Mouse (Mus musculus) neural tube, embryonic 11.5 days (tissue): Measurements from ENCODE around the gene Ano4. TPM values are rescaled to one million over a fixed set of nuclear protein-coding genes. Genes with fewer than 3 reads are reported as not detected.
A peak's percentile ranks its signal among the peaks of the same experiment; 100 is the strongest.

Experiments
- ATAC-seq: fragments of 200-750 bp; cut with Nextera tagmentation; 2 replicates; pipeline ENCODE4 v1.8.0; 2017; ENCODE audit warnings: moderate number of reproducible peaks, mild to moderate bottlenecking, moderate TSS enrichment, moderate library complexity; ENCODE audit not compliant: insufficient read depth, low FRiP score, low TSS enrichment
- DNase-seq: peaks from one replicate; pipeline ENCODE4 v3.0.0-alpha.2; 2015; ENCODE audit warnings: low spot score
- H3K27ac ChIP-seq: fragments of 300-500 bp; sonication (generic); 2 replicates; pipeline ENCODE4 v1.5.1; 2014; ENCODE audit warnings: low read depth, mild to moderate bottlenecking, low read length
- H3K27me3 ChIP-seq: fragments of 300-500 bp; sonication (generic); 2 replicates; pipeline ENCODE4 v1.6.1; 2014; ENCODE audit warnings: mild to moderate bottlenecking, low read length, mixed read lengths; ENCODE audit not compliant: control insufficient read depth, insufficient read depth
- H3K36me3 ChIP-seq: fragments of 300-500 bp; sonication (generic); 2 replicates; pipeline ENCODE4 v1.6.1; 2014; ENCODE audit warnings: mild to moderate bottlenecking, low read length, moderate library complexity, mixed read lengths; ENCODE audit not compliant: control insufficient read depth, insufficient read depth
- H3K4me1 ChIP-seq: fragments of 300-500 bp; sonication (generic); 2 replicates; pipeline ENCODE4 v1.6.1; 2014; ENCODE audit warnings: low read length, mixed read lengths; ENCODE audit not compliant: control insufficient read depth, insufficient read depth
- H3K4me2 ChIP-seq: fragments of 300-500 bp; sonication (generic); 2 replicates; pipeline ENCODE4 v1.6.1; 2014; ENCODE audit warnings: low read depth, mild to moderate bottlenecking, moderate library complexity
- H3K4me3 ChIP-seq: fragments of 300-500 bp; sonication (generic); 2 replicates; pipeline ENCODE4 v1.5.1; 2014; ENCODE audit warnings: low read depth, low read length
- H3K9ac ChIP-seq: fragments of 300-500 bp; sonication (generic); 2 replicates; pipeline ENCODE4 v1.6.1; 2014; ENCODE audit warnings: mild to moderate bottlenecking, low read length
- H3K9me3 ChIP-seq: fragments of 300-500 bp; sonication (generic); 2 replicates; pipeline ENCODE4 v1.6.1; 2016; ENCODE audit warnings: low read length; ENCODE audit not compliant: control insufficient read depth
- WGBS: fragments of 180-500 bp; shearing (Covaris S2); extraction: QIAGEN DNeasy Blood & Tissue Kit; methylation state at CpG from one replicate; pipeline ENCODE4 v1.1.7; 2014; 5-methylcytosine and 5-hydroxymethylcytosine counted together
- polyA plus RNA-seq: library from polyadenylated mRNA; unstranded; fragments of >200 nt; fragmentation: Nextera tagmentation; extraction: Ambion mirVana; gene quantifications from 2 replicates; pipeline ENCODE4 v1.2.1, GENCODE M21; 2014

Gene Ano4
- 1.4 and 3.2 TPM in 2 replicates for polyA plus RNA-seq

DNA sequence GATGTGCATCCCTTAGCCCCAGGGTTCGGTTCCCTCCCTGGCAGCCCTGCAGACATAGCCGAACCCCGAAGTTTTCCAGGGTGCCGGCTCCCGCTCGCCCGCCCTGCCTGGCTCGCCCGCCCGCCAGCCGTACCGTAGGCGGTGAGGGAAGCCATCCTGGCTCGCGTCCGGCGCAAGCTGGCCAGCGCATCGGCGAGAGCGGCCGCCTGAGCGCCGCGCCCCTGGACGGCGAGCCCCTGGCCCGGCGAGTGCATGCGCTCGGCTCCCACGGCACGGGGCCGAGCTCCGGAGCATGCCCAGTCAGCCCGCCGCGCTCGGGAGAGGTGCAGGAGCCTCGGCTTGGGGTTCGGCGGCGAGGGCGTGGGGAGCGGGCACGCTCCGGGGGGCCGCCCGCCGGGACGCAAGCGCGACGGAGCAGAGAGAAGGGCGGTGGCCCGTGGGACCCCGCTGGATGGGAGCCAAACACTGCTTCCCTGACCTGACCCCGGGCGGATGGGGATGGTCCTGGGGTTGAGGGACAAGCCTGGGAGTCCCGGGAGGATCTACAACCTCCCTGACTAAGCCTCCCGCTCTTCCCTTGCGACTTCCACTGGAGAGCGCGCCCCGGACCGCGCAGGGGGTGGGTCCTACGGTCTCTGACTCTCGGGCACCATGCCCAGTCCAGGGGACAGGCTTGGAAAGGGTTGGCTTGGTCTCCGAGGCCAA, at the start of gene Ano4:
Ano4 (minus strand) TSS at position 272 of the 705 bp plus-strand sequence.
- ATAC-seq (peak; percentile 80), DNase-seq (peak; percentile 42)
- WGBS, result under 1% methylated on average over 69 of the region's 70 CpGs
- H3K4me1 ChIP-seq, result peaks cover 2% of the 10 kb centered on the region; the same call in 1 of the 2 replicates
- H3K9me3 ChIP-seq, result no peaks in the 10 kb centered on the region
- no peaks in the 10 kb centered on the region for H3K36me3 ChIP-seq
- H3K27me3 ChIP-seq, result peaks cover 30% of the 10 kb centered on the region
- H3K4me3 ChIP-seq, result peak within 1 kb of the TSS; percentile 49
- H3K4me2 ChIP-seq, result peak within 1 kb of the TSS; percentile 92
- H3K27ac ChIP-seq, result no peak within 1 kb of the TSS
- H3K9ac ChIP-seq, result peak within 1 kb of the TSS; percentile 53

DNA sequence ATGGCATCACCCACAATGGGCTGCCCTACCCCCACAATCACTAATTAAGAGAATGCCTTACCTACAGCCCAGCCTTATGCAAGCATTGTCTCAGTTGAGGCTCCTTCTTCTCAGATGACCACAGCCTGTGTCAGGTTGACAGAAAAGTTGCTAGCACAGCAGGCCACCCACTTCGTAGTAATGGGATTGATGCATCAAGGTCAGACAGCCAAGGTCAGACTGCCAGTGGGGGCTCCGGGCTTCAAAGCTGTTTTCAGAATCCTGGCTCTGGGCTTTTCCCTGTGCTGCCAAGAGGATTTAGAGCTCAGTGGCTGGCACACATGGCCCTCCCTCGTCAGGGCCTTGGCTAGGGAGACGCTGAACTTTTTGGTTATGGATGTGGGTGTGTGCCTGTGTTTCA, 48.1 kb upstream of the Ano4 start:
- H3K27me3 ChIP-seq, result no peaks in the 10 kb centered on the region
- 52% methylated on average over 4 of the region's 4 CpGs for WGBS
- DNase-seq, result no peak

DNA sequence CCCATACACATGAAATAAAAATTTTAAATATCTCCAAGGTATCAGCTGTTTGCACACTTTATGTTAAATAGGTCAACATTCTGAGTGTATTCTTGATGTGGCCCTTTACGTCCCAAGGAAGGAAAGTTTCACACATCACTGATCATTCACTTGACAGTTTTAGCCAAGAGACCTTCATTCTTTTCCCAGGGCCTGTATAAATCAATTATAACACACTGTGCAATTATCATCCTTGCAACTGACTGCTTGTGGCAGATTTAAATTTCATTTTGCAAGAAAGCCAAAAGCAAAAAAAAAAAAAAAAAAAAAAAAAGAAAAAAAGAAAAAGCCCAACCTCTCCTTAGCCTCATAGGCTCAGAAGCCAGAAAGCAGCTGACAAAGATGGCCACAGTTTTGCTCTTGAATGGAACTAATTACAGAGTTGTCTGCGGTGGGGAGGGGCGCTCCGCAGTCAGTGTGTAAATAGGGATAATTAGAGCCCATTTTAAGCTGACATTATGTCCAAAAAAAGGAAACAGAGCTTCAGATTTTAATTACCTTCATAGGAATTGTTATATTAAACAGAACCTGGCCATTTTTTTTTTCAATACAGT, 47.1 kb upstream of the Ano4 start:
- WGBS, result 88% methylated on average over 4 of the region's 4 CpGs
- no peaks in the 10 kb centered on the region for H3K4me1 ChIP-seq

More for the DNA sequence above, 48.1 kb upstream of the Ano4 start:
- no peaks in the 10 kb centered on the region for H3K4me1 ChIP-seq
- H3K4me2 ChIP-seq, result no peak overlapping the region
- H3K9me3 ChIP-seq, result no peaks in the 10 kb centered on the region
- no peak overlapping the region for H3K27ac ChIP-seq
- no peaks in the 10 kb centered on the region for H3K36me3 ChIP-seq
- H3K4me3 ChIP-seq, result no peak overlapping the region
- ATAC-seq, result no peak
- no peak overlapping the region for H3K9ac ChIP-seq

DNA sequence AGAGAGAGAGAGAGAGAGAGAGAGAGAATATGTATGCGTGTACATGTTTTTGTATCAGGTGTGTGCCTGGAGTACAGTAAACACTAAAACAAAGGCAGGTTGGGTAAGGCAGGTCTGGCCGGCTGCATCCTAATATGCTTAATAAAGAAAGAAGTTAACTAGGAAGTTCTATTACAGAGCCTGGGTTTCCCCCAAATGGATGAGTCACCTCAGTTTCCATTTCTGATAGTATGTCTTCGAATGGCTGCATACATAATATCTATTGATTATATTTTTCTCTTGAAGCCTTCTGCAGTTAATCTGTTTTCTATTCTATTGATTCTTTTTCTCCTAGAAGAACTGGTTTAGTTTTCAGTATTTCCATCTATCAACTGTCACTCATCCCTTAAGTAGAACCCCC, 41.9 kb upstream of the Ano4 start:
- Histone ChIP-seq H3K27me3 (no peaks in the 10 kb centered on the region), H3K4me2 (no peak overlapping the region), H3K4me1 (no peaks in the 10 kb centered on the region), H3K9ac (no peak overlapping the region), H3K9me3 (no peaks in the 10 kb centered on the region), H3K27ac (no peak overlapping the region), H3K36me3 (no peaks in the 10 kb centered on the region), H3K4me3 (no peak overlapping the region)
- 89% methylated on average over 3 of the region's 3 CpGs for WGBS
- ATAC-seq (no peak), DNase-seq (no peak)

More for the DNA sequence above, 47.1 kb upstream of the Ano4 start:
- no peak overlapping the region for H3K27ac ChIP-seq
- no peaks in the 10 kb centered on the region for H3K36me3 ChIP-seq
- no peak overlapping the region for H3K4me3 ChIP-seq
- DNase-seq, result no peak
- no peaks in the 10 kb centered on the region for H3K9me3 ChIP-seq
- H3K27me3 ChIP-seq, result no peaks in the 10 kb centered on the region
- H3K9ac ChIP-seq, result no peak overlapping the region
- ATAC-seq, result no peak
- H3K4me2 ChIP-seq, result no peak overlapping the region

DNA sequence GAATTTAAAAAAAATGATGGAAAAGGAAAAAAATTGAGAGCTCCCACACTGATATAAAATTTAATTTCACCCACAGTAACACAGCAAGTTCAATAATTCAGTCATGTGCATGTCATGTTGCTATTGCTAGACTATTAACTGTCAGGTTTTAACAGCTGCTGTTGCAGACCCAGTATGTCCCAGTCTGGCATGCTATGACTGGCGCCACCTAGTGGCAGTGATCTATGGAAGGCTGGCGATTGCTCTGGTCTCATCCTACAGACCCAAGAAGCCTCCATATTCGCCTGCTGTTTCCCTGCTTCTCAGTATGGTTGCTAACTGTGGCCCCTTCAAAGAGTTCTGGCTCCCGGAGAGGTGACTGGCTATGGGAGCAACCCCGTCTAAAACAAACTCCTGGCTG, 38.9 kb upstream of the Ano4 start:
- Histone ChIP-seq H3K4me1 (no peaks in the 10 kb centered on the region), H3K9me3 (no peaks in the 10 kb centered on the region), H3K4me2 (no peak overlapping the region), H3K4me3 (no peak overlapping the region), H3K27ac (no peak overlapping the region), H3K9ac (no peak overlapping the region), H3K36me3 (no peaks in the 10 kb centered on the region), H3K27me3 (no peaks in the 10 kb centered on the region)
- WGBS, result 3% methylated on average over 5 of the region's 5 CpGs
- ATAC-seq, result peak; percentile 77
- peak; percentile 83 for DNase-seq

DNA sequence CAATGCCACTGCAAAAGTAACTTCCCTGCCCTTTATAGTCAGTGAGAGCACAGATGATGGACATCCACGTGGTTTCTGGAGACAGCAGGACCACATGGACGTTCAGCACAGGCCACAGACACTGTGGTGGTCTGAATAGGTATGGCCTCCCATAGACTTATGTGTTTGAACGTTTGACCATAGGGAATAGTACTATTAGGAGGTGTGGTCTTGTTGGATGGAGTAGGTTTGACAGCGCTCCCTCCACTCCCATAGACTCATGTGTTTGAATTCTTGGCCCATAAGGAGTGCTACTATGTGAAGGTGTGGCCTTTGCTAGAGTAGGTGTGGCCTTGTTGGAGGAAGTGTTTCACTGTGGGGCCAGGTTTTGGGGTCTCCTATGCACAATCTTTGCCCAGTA, 33.2 kb upstream of the Ano4 start:
- Histone ChIP-seq H3K27ac (no peak overlapping the region), H3K4me3 (no peak overlapping the region), H3K9ac (no peak overlapping the region), H3K36me3 (no peaks in the 10 kb centered on the region), H3K4me2 (no peak overlapping the region), H3K9me3 (no peaks in the 10 kb centered on the region), H3K27me3 (no peaks in the 10 kb centered on the region), H3K4me1 (no peaks in the 10 kb centered on the region)
- no peak for ATAC-seq
- WGBS, result 67% methylated on average over 4 of the region's 4 CpGs
- no peak for DNase-seq

DNA sequence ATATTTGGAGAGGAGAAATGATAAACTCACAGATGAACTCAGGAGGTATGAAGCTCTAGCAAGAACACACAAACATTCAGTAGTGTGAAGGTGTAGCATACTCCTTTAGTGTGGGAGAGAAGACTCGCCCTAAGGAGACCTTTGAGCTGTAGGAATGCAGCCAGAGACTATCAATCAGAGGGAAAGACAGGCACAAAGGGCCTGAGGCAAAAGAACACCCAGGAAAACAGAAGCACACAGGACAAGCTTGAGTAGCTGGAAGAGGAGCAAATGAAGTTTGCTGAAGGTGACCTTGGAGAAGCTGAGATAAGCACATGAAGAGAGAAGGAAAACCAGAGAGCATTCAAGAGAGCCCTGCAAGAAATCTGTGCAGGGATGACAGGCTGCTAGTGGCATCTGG, 25.5 kb upstream of the Ano4 start:
- no peaks in the 10 kb centered on the region for H3K9me3 ChIP-seq
- 59% methylated on average over 1 of the region's 1 CpGs for WGBS
- no peaks in the 10 kb centered on the region for H3K36me3 ChIP-seq

DNA sequence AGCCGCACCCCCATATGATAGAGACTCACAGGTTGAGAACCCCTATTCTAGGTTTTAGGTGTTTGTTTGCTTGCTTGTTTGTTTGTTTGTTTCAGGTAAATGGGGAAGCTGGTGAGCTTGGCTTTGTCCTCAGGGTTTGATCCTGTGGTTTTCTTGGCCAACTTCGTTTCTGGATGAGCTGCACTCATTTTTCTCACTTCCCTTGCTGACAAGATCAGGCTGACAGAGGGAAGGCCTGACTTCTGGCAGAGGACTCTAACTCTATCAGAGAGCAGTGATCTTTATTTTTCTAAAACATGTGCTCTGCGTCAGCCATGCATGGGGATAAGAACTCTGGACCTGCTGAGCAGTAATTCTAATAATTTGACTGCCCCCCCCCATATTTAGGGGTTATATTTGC, 14.4 kb upstream of the Ano4 start:
- ATAC-seq (no peak), DNase-seq (no peak)
- Histone ChIP-seq H3K4me2 (no peak overlapping the region), H3K4me1 (no peaks in the 10 kb centered on the region), H3K9ac (no peak overlapping the region), H3K36me3 (no peaks in the 10 kb centered on the region), H3K4me3 (no peak overlapping the region), H3K9me3 (no peaks in the 10 kb centered on the region), H3K27me3 (no peaks in the 10 kb centered on the region), H3K27ac (no peak overlapping the region)
- 81% methylated on average over 3 of the region's 3 CpGs for WGBS

More for the DNA sequence above, 25.5 kb upstream of the Ano4 start:
- Histone ChIP-seq H3K9ac (no peak overlapping the region), H3K4me3 (no peak overlapping the region), H3K4me2 (no peak overlapping the region), H3K4me1 (no peaks in the 10 kb centered on the region), H3K27ac (no peak overlapping the region), H3K27me3 (no peaks in the 10 kb centered on the region)
- no peak for DNase-seq
- no peak for ATAC-seq

DNA sequence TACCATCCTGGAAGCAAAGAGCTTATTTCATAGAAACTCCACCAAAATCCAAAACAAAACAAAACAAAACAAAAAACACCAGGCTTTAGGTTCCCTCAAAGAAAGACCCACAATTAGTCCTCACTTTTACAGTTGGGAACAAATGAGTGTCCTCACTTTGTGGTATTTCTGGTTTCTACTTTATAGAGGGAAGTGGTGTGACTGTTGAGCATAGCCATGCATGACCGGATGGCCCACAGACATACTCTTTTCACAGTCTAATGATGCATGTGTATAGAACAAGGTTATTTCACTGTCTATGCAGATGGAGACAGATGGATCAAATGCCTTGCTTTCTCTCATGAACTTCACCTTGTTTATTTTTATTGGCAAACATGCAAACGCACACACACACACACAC, 10.1 kb upstream of the Ano4 start:
- Histone ChIP-seq H3K4me3 (no peak overlapping the region), H3K9me3 (no peaks in the 10 kb centered on the region), H3K9ac (no peak overlapping the region), H3K4me1 (no peaks in the 10 kb centered on the region), H3K4me2 (no peak overlapping the region), H3K27me3 (no peaks in the 10 kb centered on the region), H3K27ac (no peak overlapping the region), H3K36me3 (no peaks in the 10 kb centered on the region)
- WGBS, result 87% methylated on average over 2 of the region's 2 CpGs
- DNase-seq (no peak), ATAC-seq (no peak)
